In the genomic region with DNA sequence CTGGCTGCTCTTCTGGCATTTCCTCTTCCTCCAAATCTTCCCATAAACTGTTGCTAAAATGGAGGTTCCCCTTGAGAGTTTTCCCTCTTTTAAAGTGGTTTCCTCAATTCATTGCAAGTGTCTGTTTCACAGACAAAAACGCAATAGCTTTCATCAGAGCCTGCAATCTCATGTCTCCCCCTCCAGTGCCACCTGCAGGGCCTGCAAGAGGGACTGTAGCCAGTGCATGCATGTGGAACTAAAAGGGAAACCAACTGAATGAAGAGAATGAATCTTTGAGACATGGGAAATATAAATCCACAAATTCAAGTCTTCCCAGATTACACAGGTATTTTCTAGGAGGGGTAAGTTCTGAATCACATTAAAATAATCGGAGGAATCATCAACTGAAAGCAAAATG, we compare ENCODE assay signal across 28 mouse cellular contexts.
"Had no signal": no experiment of that assay in that cellular context is flagged by ENCODE, and none has a peak within 500 bp of the region (broad histone marks: within the 10 kb centered on the region; RNA-seq: fewer than 3 reads in every experiment).

No protein-coding gene starts in this region.

- H3K4me3 ChIP-seq: gastrocnemius, adult 2 months; heart, embryonic 10.5 days; heart, embryonic 12.5 days; hindbrain, embryonic 10.5 days; hindbrain, embryonic 12.5 days; intestine, embryonic 15.5 days; limb, embryonic 10.5 days; limb, embryonic 12.5 days; liver, embryonic 13.5 days; liver, embryonic 15.5 days had no signal

- H3K36me3 ChIP-seq: heart, embryonic 10.5 days; heart, embryonic 12.5 days; hindbrain, embryonic 10.5 days; hindbrain, embryonic 12.5 days; intestine, embryonic 15.5 days; limb, embryonic 10.5 days; limb, embryonic 12.5 days; liver, embryonic 13.5 days; liver, embryonic 15.5 days had no signal

- H3K27me3 ChIP-seq: heart, embryonic 12.5 days; hindbrain, embryonic 12.5 days; intestine, embryonic 15.5 days; limb, embryonic 12.5 days; liver, embryonic 13.5 days; liver, embryonic 15.5 days had no signal

- H3K4me1 ChIP-seq: heart, embryonic 10.5 days; heart, embryonic 12.5 days; hindbrain, embryonic 10.5 days; hindbrain, embryonic 12.5 days; intestine, embryonic 15.5 days; limb, embryonic 10.5 days; limb, embryonic 12.5 days; liver, embryonic 13.5 days; liver, embryonic 15.5 days had no signal

- ATAC-seq: hindbrain, embryonic 16.5 days; inflammation-experienced regulatory T-cells, adult 6 months; intestine, embryonic 15.5 days; intestine, postnatal 0 days had no signal

- DNase-seq: gastrocnemius, adult 2 months; gastrocnemius, postnatal 10 days; gastrocnemius, postnatal 25 days; heart, adult 18-20 months; heart, postnatal 10 days; heart, postnatal 4 days; kidney, adult 18-20 months; kidney, adult 8-10 months; kidney, postnatal 14 days; kidney, postnatal 36 days; layer of hippocampus, adult 9-11 months; layer of hippocampus, postnatal 36 days; liver; liver, embryonic 13.5 days had no signal

- H3K9me3 ChIP-seq: heart, embryonic 10.5 days; heart, embryonic 12.5 days; hindbrain, embryonic 10.5 days; hindbrain, embryonic 12.5 days; intestine, embryonic 15.5 days; limb, embryonic 10.5 days; limb, embryonic 12.5 days; liver, embryonic 13.5 days; liver, embryonic 15.5 days had no signal

- H3K27ac ChIP-seq: gastrocnemius, adult 2 months; heart, embryonic 10.5 days; hindbrain, embryonic 10.5 days; hindbrain, embryonic 12.5 days; hindbrain, embryonic 14.5 days; intestine, embryonic 15.5 days; kidney, postnatal 0 days; limb, embryonic 10.5 days; limb, embryonic 12.5 days; liver, embryonic 13.5 days; liver, embryonic 15.5 days had no signal

- H3K4me2 ChIP-seq: heart, embryonic 12.5 days; hindbrain, embryonic 12.5 days; hindbrain, embryonic 14.5 days; intestine, embryonic 15.5 days; limb, embryonic 12.5 days; liver, embryonic 11.5 days; liver, embryonic 13.5 days; liver, embryonic 15.5 days had no signal

- H3K9ac ChIP-seq: heart, embryonic 12.5 days; hindbrain, embryonic 12.5 days; hindbrain, embryonic 14.5 days; intestine, embryonic 15.5 days; limb, embryonic 12.5 days; liver, embryonic 13.5 days; liver, embryonic 15.5 days had no signal
